In the genomic region with DNA sequence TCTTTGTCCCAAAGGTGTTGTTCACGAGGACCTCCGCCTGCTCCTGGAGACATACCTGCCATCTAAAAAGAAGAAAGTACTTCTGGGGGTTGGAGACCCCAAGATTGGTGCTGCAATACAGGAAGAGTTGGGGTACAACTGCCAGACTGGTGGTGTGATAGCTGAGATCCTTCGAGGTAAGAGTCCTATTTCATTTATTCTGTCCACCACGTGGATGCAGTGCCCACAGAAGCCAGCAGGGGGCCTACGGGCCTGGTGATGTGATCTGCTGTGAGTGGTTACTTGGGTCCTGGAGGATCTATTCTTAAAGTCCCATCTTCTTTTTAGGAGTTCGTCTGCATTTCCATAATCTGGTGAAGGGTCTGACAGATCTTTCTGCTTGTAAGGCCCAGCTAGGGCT, we compare ENCODE assay signal across 7 mouse cellular contexts. TPM values are rescaled to one million over a fixed set of nuclear protein-coding genes. Genes with fewer than 3 reads are reported as not detected.
DNase-seq lines count a peak whose midpoint lies in the region; ATAC-seq and TF ChIP-seq lines count a peak whose summit lies in the region.

No protein-coding gene starts in this region.

- peak overlapping the region; percentile 24; the same call in 1 of the 2 replicates for H3K4me3 ChIP-seq in brown adipose tissue, adult 24 weeks (ENCODE audit: insufficient read depth, low read depth, low read length)
- H3K4me3 ChIP-seq in forebrain, embryonic 13.5 days: peak overlapping the region; percentile 91
- no peak overlapping the region for H3K4me3 ChIP-seq in lung, postnatal 0 days (ENCODE audit: low read depth, low read length)
- H3K4me3 ChIP-seq in small intestine, adult 2 months (ENCODE audit: low read depth, low read length): no peak overlapping the region; the same call in 1 of the 2 replicates

- peak overlapping the region; percentile 96 for H3K9ac ChIP-seq in forebrain, embryonic 13.5 days
- H3K9ac ChIP-seq in lung, postnatal 0 days (replicated peaks; ENCODE audit: low read depth): no peak overlapping the region

- no peak overlapping the region for H3K27ac ChIP-seq in brown adipose tissue, adult 24 weeks (replicated peaks; ENCODE audit: low read depth, low read length)
- H3K27ac ChIP-seq in forebrain, embryonic 13.5 days: no peak overlapping the region
- H3K27ac ChIP-seq in lung, postnatal 0 days (ENCODE audit: low read length): no peak overlapping the region
- H3K27ac ChIP-seq in small intestine, adult 2 months (ENCODE audit: insufficient read depth, low read depth, low read length): no peak overlapping the region

- WGBS in forebrain, embryonic 13.5 days: 39% methylated on average over 6 of the region's 6 CpGs
- WGBS in lung, postnatal 0 days: 41% methylated on average over 6 of the region's 6 CpGs
- WGBS in small intestine, adult 2 months: 32% methylated on average over 6 of the region's 6 CpGs

- H3K4me2 ChIP-seq in forebrain, embryonic 13.5 days: peak overlapping the region; percentile 86
- H3K4me2 ChIP-seq in lung, postnatal 0 days (replicated peaks; ENCODE audit: low read depth, low read length): no peak overlapping the region

- H3K9me3 ChIP-seq in forebrain, embryonic 13.5 days (replicated peaks): no peaks in the 10 kb centered on the region
- no peaks in the 10 kb centered on the region for H3K9me3 ChIP-seq in lung, postnatal 0 days (ENCODE audit: low read length)

- DNase-seq in 3T3-L1 (ENCODE audit: low read depth, low spot score): peak; percentile 93
- peak; percentile 62 for DNase-seq in A20 (ENCODE audit: low read depth, low spot score)
- DNase-seq in kidney, adult 9 months: peak; percentile 65
- DNase-seq in lung, postnatal 0 days (ENCODE audit: low spot score): peak; percentile 59

- peaks cover 52% of the 10 kb centered on the region for H3K36me3 ChIP-seq in forebrain, embryonic 13.5 days (ENCODE audit: poor library complexity, severe bottlenecking)
- peaks cover 17% of the 10 kb centered on the region for H3K36me3 ChIP-seq in lung, postnatal 0 days (ENCODE audit: insufficient read depth, low read length)
- peaks cover 36% of the 10 kb centered on the region for H3K36me3 ChIP-seq in small intestine, adult 2 months (ENCODE audit: control insufficient read depth, insufficient read depth, low read length)

- no peak for ATAC-seq in forebrain, embryonic 13.5 days
- no peak for ATAC-seq in lung, postnatal 0 days

- peak; percentile 75 for TF ChIP-seq CTCF in lung, postnatal 0 days (IDR thresholded peaks at IDR 0.05)
- TF ChIP-seq CTCF in small intestine, adult 2 months (IDR thresholded peaks at IDR 0.05; ENCODE audit: extremely low read depth, insufficient read length, insufficient replicate concordance, low read depth, low read length): peak; percentile 78; the same call in 1 of the 2 replicates

- TF ChIP-seq POLR2A in small intestine, adult 2 months (IDR thresholded peaks at IDR 0.05; ENCODE audit: low read depth, low read length): no peak

- TF ChIP-seq EP300 in lung, postnatal 0 days (IDR thresholded peaks at IDR 0.05): no peak

- H3K27me3 ChIP-seq in forebrain, embryonic 13.5 days: no peaks in the 10 kb centered on the region
- H3K27me3 ChIP-seq in lung, postnatal 0 days (replicated peaks; ENCODE audit: insufficient read depth, low read length): no peaks in the 10 kb centered on the region
- no peaks in the 10 kb centered on the region for H3K27me3 ChIP-seq in small intestine, adult 2 months (ENCODE audit: control insufficient read depth, insufficient read depth, low read length)

- H3K4me1 ChIP-seq in brown adipose tissue, adult 24 weeks (ENCODE audit: control insufficient read depth, insufficient read depth, insufficient read length, low read length): no peaks in the 10 kb centered on the region
- H3K4me1 ChIP-seq in forebrain, embryonic 13.5 days: peaks cover 30% of the 10 kb centered on the region
- H3K4me1 ChIP-seq in lung, postnatal 0 days (ENCODE audit: insufficient read depth, low read depth, low read length): peaks cover 7% of the 10 kb centered on the region; the same call in 1 of the 2 replicates
- H3K4me1 ChIP-seq in small intestine, adult 2 months (ENCODE audit: control insufficient read depth, insufficient read depth, insufficient read length, low read length): peaks cover 2% of the 10 kb centered on the region; the same call in 1 of the 2 replicates

RNA-seq across cellular contexts. Expression of gene Nop56, which starts 1.4 kb away (rescaled TPM):
- 19.8 and 20.3 TPM in 2 replicates for polyA plus RNA-seq in brown adipose tissue, adult 24 weeks (2012; ENCODE audit: insufficient read depth, insufficient read length, missing spikeins)
- 288 and 308 TPM in 2 replicates for polyA plus RNA-seq in forebrain, embryonic 13.5 days (2015; fragmentation: Nextera tagmentation; extraction: Ambion mirVana)
- 56.1 and 63.8 TPM in 2 replicates for polyA plus RNA-seq in lung, postnatal 0 days (2015; fragmentation: Nextera tagmentation; extraction: Ambion mirVana)
- 15.5 and 15.8 TPM in 2 replicates for polyA plus RNA-seq in small intestine, adult 2 months (2012; rRNA removed)

RNA-seq across cellular contexts. Expression of gene Idh3b, which starts 8.7 kb away (rescaled TPM):
- polyA plus RNA-seq in brown adipose tissue, adult 24 weeks (2012; ENCODE audit: insufficient read depth, insufficient read length, missing spikeins): 2,344 and 2,540 TPM in 2 replicates
- polyA plus RNA-seq in forebrain, embryonic 13.5 days (2015; fragmentation: Nextera tagmentation; extraction: Ambion mirVana): 153 and 172 TPM in 2 replicates
- polyA plus RNA-seq in lung, postnatal 0 days (2015; fragmentation: Nextera tagmentation; extraction: Ambion mirVana): 97.9 and 100 TPM in 2 replicates
- polyA plus RNA-seq in small intestine, adult 2 months (2012; rRNA removed): 170 and 242 TPM in 2 replicates

RNA-seq across cellular contexts. Expression of gene Ebf4, which starts 19.3 kb away (rescaled TPM):
- polyA plus RNA-seq in brown adipose tissue, adult 24 weeks (2012; ENCODE audit: insufficient read depth, insufficient read length, missing spikeins): 0.46 TPM in 1 of 2 replicates, not detected in the other
- polyA plus RNA-seq in forebrain, embryonic 13.5 days (2015; fragmentation: Nextera tagmentation; extraction: Ambion mirVana): 2.1 and 2.6 TPM in 2 replicates
- 0.80 and 0.88 TPM in 2 replicates for polyA plus RNA-seq in lung, postnatal 0 days (2015; fragmentation: Nextera tagmentation; extraction: Ambion mirVana)
- polyA plus RNA-seq in small intestine, adult 2 months (2012; rRNA removed): 1.2 and 1.3 TPM in 2 replicates

Comparison
In these comparisons a context has a peak if more than half of its experiments do, and no peak if none do; other contexts are left out.
1. H3K4me3 ChIP-seq: peak in brown adipose tissue, adult 24 weeks (single experiment) and forebrain, embryonic 13.5 days (single experiment); none in lung, postnatal 0 days (single experiment) and small intestine, adult 2 months (single experiment).
2. Peak in every context shown above with its lines, with median percentiles within 50 percentile points of each other: DNase-seq.